Mouse (Mus musculus) forebrain, embryonic 15.5 days (tissue): ENCODE results near the gene Tor1b. TPM values are rescaled to one million over a fixed set of nuclear protein-coding genes. Genes with fewer than 3 reads are reported as not detected.
A peak's percentile ranks its signal among the peaks of the same experiment; 100 is the strongest.
"Not testable (repeated sequence)": the region's sequence is repeated elsewhere in the genome, so short reads cannot be mapped to it uniquely, and the experiment has no call there.

ENCODE experiments used
- ATAC-seq: fragments of 200-750 bp; cut with Nextera tagmentation; replicated peaks from 2 replicates; pipeline ENCODE4 v1.8.0; 2017; ENCODE audit warnings: mild to moderate bottlenecking, moderate TSS enrichment, moderate library complexity
- H3K27ac ChIP-seq: fragments of 300-500 bp; sonication (generic); replicated peaks from 2 replicates; pipeline ENCODE4 v1.5.1; 2015; ENCODE audit warnings: mild to moderate bottlenecking, inconsistent platforms
- H3K27me3 ChIP-seq: fragments of 300-500 bp; sonication (generic); 2 replicates; pipeline ENCODE4 v1.6.1; 2015; ENCODE audit warnings: inconsistent platforms
- H3K36me3 ChIP-seq: fragments of 300-500 bp; sonication (generic); 2 replicates; pipeline ENCODE4 v1.6.1; 2015; ENCODE audit warnings: mild to moderate bottlenecking, inconsistent platforms
- H3K4me1 ChIP-seq: fragments of 300-500 bp; sonication (generic); 2 replicates; pipeline ENCODE4 v1.6.1; 2015; ENCODE audit warnings: inconsistent platforms
- H3K4me2 ChIP-seq: fragments of 300-500 bp; sonication (generic); replicated peaks from 2 replicates; pipeline ENCODE4 v1.6.1; 2015; ENCODE audit warnings: mild to moderate bottlenecking, inconsistent platforms
- H3K4me3 ChIP-seq: fragments of 300-500 bp; sonication (generic); 2 replicates; pipeline ENCODE4 v1.5.1; 2015; ENCODE audit warnings: mild to moderate bottlenecking, inconsistent platforms
- H3K9ac ChIP-seq: fragments of 300-500 bp; sonication (generic); replicated peaks from 2 replicates; pipeline ENCODE4 v1.6.1; 2015; ENCODE audit warnings: mild to moderate bottlenecking, inconsistent platforms
- H3K9me3 ChIP-seq: fragments of 300-500 bp; sonication (generic); 2 replicates; pipeline ENCODE4 v1.6.1; 2016; ENCODE audit warnings: inconsistent platforms
- WGBS: fragments of 180-500 bp; shearing (Covaris S2); methylation state at CpG from one replicate; pipeline ENCODE4 v1.1.7; 2015; ENCODE audit warnings: mixed read lengths; 5-methylcytosine and 5-hydroxymethylcytosine counted together
- polyA plus RNA-seq: library from polyadenylated mRNA; unstranded; fragments of >200 nt; fragmentation: Nextera tagmentation; extraction: Ambion mirVana; gene quantifications from 2 replicates; pipeline ENCODE4 v1.2.1, GENCODE M21; 2015

The Tor1b gene
- polyA plus RNA-seq: 23.6 and 23.7 TPM in 2 replicates

DNA sequence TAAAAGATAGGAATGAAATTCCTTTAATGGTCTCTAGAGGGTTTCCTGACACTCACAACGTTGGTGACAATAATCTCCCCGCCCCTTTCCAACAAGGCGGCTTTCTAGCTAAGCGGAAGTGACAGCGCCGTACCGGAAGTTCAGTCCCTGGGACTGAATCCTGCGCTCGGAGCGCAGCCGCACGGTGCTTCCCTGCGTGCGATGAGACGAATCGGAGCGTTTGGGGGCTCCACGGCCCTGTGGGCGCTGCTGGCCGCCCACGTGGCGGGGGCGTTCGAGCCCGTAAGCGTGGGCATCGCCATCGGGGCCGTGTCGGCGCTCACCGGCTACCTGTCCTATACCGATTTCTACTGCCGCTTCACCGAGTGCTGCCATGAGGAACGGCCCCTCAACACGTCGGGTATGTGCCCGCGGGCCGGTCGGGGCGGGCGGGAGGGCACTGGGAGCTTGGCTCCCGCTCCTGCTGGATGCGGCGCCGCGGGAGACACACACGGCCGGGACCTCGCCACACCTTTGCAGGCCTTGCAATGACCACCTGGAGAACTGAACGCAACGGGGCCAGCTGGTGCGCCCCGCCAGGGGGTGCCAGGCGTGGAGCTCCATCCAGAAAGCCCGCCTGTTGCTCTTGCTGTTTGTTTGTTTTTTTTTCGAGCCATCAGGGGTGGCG lies at the start of gene Tor1b:
Tor1b (plus strand) TSS at position 136 of the 667 bp plus-strand sequence.
- Histone ChIP-seq H3K4me1 (peaks cover 31% of the 10 kb centered on the region), H3K36me3 (peaks cover 26% of the 10 kb centered on the region), H3K4me2 (peak within 1 kb of the TSS; percentile 68), H3K9me3 (no peaks in the 10 kb centered on the region), H3K27me3 (no peaks in the 10 kb centered on the region), H3K4me3 (peak within 1 kb of the TSS; percentile 66), H3K9ac (peak within 1 kb of the TSS; percentile 78), H3K27ac (peak within 1 kb of the TSS; percentile 89)
- under 1% methylated on average over 60 of the region's 60 CpGs for WGBS
- ATAC-seq: peak; percentile 96

DNA sequence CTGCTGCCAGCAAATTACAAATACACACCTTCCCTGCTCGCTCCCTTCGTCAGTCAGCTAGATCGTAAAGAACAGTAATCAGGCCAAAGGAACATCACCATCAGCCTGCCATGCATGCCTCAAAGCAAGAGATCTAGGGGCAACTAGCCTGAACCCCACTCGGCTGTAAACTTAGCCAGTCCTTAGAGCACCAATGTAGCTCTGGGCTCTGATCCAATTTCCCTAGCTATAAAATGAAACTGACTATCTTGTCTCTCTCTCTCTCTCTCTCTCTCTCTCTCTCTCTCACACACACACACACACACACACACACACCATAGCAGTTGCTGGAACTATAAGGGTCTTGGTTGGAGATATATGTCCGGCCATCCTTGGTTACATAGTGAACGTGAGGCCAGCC lies 48.5 kb upstream of the Tor1b start:
- Histone ChIP-seq H3K36me3 (no peaks in the 10 kb centered on the region), H3K27ac (no peak overlapping the region), H3K9ac (no peak overlapping the region), H3K4me3 (no peak overlapping the region), H3K27me3 (peaks cover 3% of the 10 kb centered on the region; the same call in 1 of the 2 replicates), H3K4me1 (peaks cover 12% of the 10 kb centered on the region), H3K4me2 (no peak overlapping the region), H3K9me3 (no peaks in the 10 kb centered on the region)
- no peak for ATAC-seq
- WGBS: 86% methylated on average over 6 of the region's 6 CpGs

DNA sequence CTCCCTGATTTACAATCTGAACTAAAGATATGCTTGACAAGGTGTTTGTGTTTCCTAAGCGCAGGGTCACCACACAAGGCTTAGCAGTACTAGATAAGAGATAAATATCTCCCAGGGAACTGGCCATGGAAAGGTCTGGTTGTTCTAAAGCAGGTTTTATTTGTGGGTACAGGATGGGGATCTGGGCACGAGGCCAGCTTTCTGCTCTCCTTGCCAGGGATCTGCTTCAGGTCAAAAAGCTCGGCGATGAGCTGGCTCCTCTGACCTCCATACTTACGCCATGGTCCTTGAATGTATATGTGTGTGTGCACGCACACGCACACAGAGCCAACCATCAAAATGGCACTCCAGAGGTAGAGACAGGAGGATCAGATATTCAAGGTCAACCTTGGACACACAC lies 47.8 kb upstream of the Tor1b start:
- Histone ChIP-seq H3K27me3 (peaks cover 3% of the 10 kb centered on the region; the same call in 1 of the 2 replicates), H3K36me3 (no peaks in the 10 kb centered on the region), H3K9ac (no peak overlapping the region), H3K4me3 (no peak overlapping the region), H3K4me1 (peaks cover 12% of the 10 kb centered on the region), H3K9me3 (no peaks in the 10 kb centered on the region), H3K27ac (no peak overlapping the region), H3K4me2 (no peak overlapping the region)
- 83% methylated on average over 7 of the region's 7 CpGs for WGBS
- ATAC-seq: no peak

DNA sequence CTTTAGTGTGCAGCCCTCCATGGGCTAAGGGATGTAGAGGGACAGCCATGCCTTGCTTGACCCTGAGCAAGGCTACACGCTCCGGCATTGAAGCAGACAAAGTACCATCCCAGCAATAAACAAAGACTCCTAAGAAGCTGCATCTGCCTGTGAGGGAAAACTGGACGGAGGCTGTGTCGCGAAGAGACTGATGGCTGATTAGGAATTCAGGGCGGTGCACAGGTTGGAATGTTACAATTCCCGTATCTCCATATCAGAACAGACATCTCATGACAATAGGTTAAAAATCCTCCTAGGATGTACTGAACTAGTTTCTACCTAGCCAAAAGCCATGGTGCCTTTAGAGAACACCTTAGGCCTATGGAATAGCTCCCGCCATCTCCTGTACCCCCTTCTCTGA lies 46.9 kb upstream of the Tor1b start:
- peaks cover 12% of the 10 kb centered on the region for H3K4me1 ChIP-seq
- H3K9ac ChIP-seq: no peak overlapping the region
- H3K4me3 ChIP-seq: no peak overlapping the region
- 86% methylated on average over 8 of the region's 8 CpGs for WGBS
- H3K27me3 ChIP-seq: peaks cover 3% of the 10 kb centered on the region; the same call in 1 of the 2 replicates
- ATAC-seq: no peak
- no peak overlapping the region for H3K4me2 ChIP-seq
- no peak overlapping the region for H3K27ac ChIP-seq
- H3K9me3 ChIP-seq: no peaks in the 10 kb centered on the region
- no peaks in the 10 kb centered on the region for H3K36me3 ChIP-seq

DNA sequence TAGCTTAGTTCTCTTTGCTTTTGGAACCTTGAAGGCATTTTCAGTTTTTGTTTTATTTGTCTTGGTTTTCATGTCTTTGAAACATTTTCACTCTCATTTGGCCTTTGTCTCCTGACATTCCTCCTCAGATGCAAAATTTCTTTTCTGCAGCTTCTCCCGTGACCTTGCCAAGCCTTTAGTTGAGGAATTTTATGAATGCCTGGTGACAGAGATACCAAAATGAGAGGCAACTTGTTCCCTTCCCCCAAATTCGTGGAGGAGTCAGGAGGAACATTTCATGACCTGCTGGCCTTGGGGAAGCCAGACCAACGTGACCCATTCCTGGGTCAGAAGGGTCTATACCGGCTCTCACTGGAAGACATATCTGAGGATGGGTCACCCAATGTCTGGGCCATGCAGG lies 46.1 kb upstream of the Tor1b start:
- Histone ChIP-seq H3K27me3 (peaks cover 3% of the 10 kb centered on the region; the same call in 1 of the 2 replicates), H3K9me3 (no peaks in the 10 kb centered on the region), H3K9ac (no peak overlapping the region), H3K27ac (no peak overlapping the region), H3K36me3 (no peaks in the 10 kb centered on the region), H3K4me1 (peaks cover 12% of the 10 kb centered on the region), H3K4me2 (no peak overlapping the region), H3K4me3 (no peak overlapping the region)
- 78% methylated on average over 4 of the region's 4 CpGs for WGBS
- no peak for ATAC-seq

DNA sequence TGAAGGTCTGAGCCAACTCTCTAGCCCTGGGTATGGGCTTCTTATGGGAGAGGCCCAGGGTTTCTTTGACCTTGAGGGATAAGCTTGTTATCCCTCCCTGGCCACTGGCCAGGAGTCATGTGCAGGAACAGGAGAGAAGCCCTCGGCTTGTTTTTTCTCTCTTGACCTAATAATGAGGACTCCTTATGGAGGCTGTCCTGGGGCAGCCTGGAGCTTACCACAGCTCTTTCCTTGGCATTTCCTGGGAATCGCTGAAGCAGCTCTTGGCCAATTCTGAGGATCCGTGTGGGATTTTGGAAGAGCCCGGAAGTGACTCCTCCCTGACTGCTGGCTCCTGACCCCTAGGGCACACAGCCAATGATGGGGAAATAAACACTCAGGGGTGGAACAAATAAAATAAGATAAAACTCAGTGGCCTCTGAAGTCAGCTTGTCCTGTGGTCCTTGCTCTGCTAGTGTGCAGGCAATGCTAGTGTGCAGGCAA lies 40.4 kb upstream of the Tor1b start:
- ATAC-seq: no peak
- Histone ChIP-seq H3K9ac (no peak overlapping the region), H3K9me3 (no peaks in the 10 kb centered on the region), H3K4me2 (no peak overlapping the region), H3K36me3 (no peaks in the 10 kb centered on the region), H3K4me3 (no peak overlapping the region), H3K27me3 (no peaks in the 10 kb centered on the region), H3K27ac (no peak overlapping the region), H3K4me1 (no peaks in the 10 kb centered on the region)
- 56% methylated on average over 4 of the region's 4 CpGs for WGBS

DNA sequence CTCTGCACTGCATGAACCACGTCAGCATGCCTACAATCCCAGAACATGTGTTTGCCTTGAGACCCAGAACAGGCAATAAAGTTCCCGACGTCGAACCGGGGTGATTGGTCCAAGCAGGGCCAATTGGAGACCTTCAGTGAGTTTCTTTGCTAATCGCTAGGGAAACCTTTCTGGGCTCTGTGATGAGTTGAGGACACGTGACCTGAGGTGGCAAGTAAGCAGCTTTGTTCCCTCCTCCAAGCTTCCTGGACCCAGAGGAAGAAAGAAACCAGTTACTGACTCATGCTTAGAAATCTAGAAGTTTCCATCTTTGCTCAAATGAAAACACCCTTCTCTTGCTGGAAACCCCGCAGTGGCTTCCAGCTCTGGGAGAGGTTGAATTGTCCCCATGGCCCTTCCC lies 39.7 kb upstream of the Tor1b start:
- no peak overlapping the region for H3K27ac ChIP-seq
- WGBS: 86% methylated on average over 8 of the region's 8 CpGs
- H3K4me2 ChIP-seq: no peak overlapping the region
- ATAC-seq: no peak
- no peaks in the 10 kb centered on the region for H3K4me1 ChIP-seq
- H3K9ac ChIP-seq: no peak overlapping the region
- H3K9me3 ChIP-seq: no peaks in the 10 kb centered on the region
- no peak overlapping the region for H3K4me3 ChIP-seq
- no peaks in the 10 kb centered on the region for H3K27me3 ChIP-seq
- H3K36me3 ChIP-seq: no peaks in the 10 kb centered on the region

DNA sequence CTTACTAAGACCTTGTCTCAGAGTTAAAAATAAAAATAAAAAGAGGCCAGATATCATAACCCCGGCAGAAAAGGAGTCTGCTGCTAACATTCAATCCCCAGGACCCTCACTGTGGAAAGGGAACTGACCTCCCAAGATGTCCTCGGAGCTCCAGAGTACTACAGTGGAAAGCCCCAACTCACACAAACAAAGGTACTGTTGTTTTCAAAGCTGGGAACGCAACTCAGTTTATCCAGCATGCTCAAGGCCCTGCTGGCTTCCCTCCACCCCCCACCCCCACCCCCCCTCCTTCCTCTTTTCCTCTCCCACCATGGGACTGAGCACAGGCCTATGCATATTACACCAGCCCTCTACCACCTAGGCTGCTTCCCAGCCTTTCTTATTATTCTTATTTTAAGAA lies 37.9 kb upstream of the Tor1b start:
- H3K36me3 ChIP-seq: no peaks in the 10 kb centered on the region
- no peak overlapping the region for H3K9ac ChIP-seq
- ATAC-seq: no peak
- 23% methylated on average over 3 of the region's 3 CpGs for WGBS
- H3K27me3 ChIP-seq: no peaks in the 10 kb centered on the region
- H3K4me3 ChIP-seq: no peak overlapping the region
- H3K9me3 ChIP-seq: no peaks in the 10 kb centered on the region
- H3K27ac ChIP-seq: no peak overlapping the region
- no peak overlapping the region for H3K4me2 ChIP-seq
- H3K4me1 ChIP-seq: no peaks in the 10 kb centered on the region

DNA sequence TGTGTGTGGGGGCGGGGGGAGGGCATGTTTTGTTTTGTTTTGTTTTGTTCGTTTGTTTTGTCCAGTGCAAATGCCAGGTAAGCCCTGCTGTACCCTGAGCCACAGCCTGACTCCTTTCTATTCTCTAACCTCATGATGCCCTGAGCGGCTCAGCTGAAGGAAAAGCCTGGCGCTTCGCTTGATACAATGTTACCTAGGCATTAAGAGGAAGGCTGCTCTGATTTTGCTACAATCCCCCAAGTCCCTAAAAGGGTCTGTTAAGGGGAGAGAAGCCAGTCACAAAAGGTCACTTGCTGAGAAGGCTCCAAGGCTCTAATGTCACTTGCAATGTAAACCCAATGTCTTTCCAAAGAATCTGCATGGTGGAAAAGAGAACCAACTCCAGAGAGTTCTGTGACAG lies 37.4 kb upstream of the Tor1b start:
- no peaks in the 10 kb centered on the region for H3K36me3 ChIP-seq
- ATAC-seq: no peak
- no peaks in the 10 kb centered on the region for H3K27me3 ChIP-seq
- 71% methylated on average over 5 of the region's 5 CpGs for WGBS
- no peaks in the 10 kb centered on the region for H3K9me3 ChIP-seq
- H3K4me1 ChIP-seq: no peaks in the 10 kb centered on the region
- H3K4me3 ChIP-seq: no peak overlapping the region
- no peak overlapping the region for H3K27ac ChIP-seq
- H3K4me2 ChIP-seq: no peak overlapping the region
- H3K9ac ChIP-seq: no peak overlapping the region

DNA sequence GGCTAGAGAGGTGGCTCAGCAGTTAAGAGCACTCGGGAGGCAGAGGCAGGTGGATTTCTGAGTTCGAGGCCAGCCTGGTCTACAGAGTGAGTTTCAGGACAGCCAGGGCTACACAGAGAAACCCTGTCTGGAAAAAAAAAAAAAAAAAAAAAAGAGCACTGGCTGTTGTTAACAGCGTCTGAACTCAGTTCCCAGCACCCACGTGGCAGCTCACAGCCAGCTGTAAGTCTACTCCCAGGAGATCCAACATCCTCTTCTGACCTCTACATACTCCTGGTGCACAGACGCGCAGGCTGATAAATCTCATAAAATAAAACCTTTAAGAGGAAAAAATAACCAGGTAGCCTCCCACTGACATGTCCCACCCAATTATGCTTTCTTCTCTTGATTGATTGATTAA lies 36.8 kb upstream of the Tor1b start:
- ATAC-seq: not testable (repeated sequence)

DNA sequence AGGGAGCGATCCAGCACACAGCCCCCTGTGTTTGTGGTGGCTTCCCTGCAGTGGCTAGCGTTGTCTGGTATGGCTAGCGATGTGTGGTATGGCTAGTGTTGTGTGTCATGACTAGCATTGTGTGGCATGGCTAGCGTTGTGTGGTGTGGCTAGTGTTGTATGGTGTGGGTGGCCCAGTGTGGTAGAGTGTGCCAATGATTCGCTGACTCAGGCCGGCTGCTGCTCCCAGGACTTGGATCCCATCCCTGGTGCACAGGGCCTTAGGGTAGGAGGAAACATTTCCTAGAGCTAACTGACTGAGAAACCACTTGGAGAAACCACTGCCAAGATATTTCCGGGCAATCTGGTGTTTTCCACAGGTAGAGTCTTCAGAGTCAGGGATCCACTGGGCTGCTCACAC lies 35.1 kb upstream of the Tor1b start:
- H3K9ac ChIP-seq: no peak overlapping the region
- H3K4me2 ChIP-seq: no peak overlapping the region
- WGBS: 93% methylated on average over 7 of the region's 7 CpGs
- no peaks in the 10 kb centered on the region for H3K4me1 ChIP-seq
- no peaks in the 10 kb centered on the region for H3K27me3 ChIP-seq
- H3K9me3 ChIP-seq: no peaks in the 10 kb centered on the region
- H3K4me3 ChIP-seq: no peak overlapping the region
- H3K36me3 ChIP-seq: no peaks in the 10 kb centered on the region
- no peak overlapping the region for H3K27ac ChIP-seq
- no peak for ATAC-seq

More for the DNA sequence above, 36.8 kb upstream of the Tor1b start:
- not testable (repeated sequence) for H3K4me2 ChIP-seq, H3K4me1 ChIP-seq, H3K9ac ChIP-seq, H3K4me3 ChIP-seq, H3K27me3 ChIP-seq, H3K27ac ChIP-seq, H3K9me3 ChIP-seq, H3K36me3 ChIP-seq
- WGBS: 77% methylated on average over 6 of the region's 6 CpGs

DNA sequence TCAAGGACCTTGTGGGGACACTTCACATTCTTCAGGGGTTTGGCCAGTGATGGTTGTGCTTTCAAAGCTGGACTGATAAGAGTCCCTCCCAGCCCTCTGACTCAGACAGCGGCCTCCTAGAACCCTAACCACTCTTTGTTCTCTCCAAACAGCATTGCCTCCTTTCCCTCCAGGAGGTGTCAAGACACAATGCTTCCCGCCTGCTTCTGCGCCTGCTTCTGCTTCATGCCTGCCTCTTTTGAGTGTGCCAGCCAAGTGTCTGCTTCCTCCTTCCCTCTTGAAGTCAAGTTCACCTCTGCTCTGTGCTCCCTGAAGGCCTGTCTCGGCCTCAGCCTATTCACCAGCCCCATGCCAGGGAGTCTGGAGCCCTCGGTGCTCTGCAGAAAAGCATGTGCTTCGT lies 34.6 kb upstream of the Tor1b start:
- Histone ChIP-seq H3K27ac (no peak overlapping the region), H3K36me3 (no peaks in the 10 kb centered on the region), H3K4me3 (no peak overlapping the region), H3K4me2 (no peak overlapping the region), H3K9ac (no peak overlapping the region), H3K9me3 (no peaks in the 10 kb centered on the region), H3K4me1 (no peaks in the 10 kb centered on the region), H3K27me3 (no peaks in the 10 kb centered on the region)
- WGBS: 58% methylated on average over 6 of the region's 6 CpGs
- ATAC-seq: no peak

DNA sequence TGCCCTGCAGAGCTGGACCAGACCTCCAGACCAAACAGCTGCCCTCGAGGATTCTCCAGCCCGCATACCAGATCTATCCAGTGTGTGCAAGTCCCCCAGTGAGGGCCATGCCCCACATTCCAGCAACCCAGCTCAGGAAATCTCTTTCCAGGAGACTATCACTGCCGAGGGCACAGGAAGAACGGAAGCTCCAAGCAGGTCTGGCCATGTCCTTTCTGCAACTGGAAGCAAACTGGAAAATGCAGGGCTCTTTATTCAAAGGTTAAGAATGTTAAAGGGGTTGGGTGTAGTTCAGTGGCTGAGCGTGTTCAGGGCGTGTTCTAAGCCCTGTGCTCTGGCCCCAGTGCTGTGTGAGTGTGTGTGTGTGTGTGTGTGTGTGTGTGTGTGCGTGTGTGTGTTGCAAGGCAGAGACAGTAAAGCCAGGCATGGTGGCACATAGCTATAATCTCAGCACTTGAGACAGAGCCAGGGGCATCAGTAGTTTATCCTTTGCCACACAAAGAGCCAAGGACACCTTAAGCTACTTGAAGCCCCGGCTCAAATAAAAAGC lies 33.9 kb upstream of the Tor1b start:
- Histone ChIP-seq H3K4me1 (no peaks in the 10 kb centered on the region), H3K4me2 (no peak overlapping the region), H3K4me3 (no peak overlapping the region), H3K27me3 (no peaks in the 10 kb centered on the region), H3K36me3 (no peaks in the 10 kb centered on the region), H3K27ac (no peak overlapping the region), H3K9me3 (no peaks in the 10 kb centered on the region), H3K9ac (no peak overlapping the region)
- WGBS: 64% methylated on average over 8 of the region's 8 CpGs
- ATAC-seq: no peak
